In the genomic region with DNA sequence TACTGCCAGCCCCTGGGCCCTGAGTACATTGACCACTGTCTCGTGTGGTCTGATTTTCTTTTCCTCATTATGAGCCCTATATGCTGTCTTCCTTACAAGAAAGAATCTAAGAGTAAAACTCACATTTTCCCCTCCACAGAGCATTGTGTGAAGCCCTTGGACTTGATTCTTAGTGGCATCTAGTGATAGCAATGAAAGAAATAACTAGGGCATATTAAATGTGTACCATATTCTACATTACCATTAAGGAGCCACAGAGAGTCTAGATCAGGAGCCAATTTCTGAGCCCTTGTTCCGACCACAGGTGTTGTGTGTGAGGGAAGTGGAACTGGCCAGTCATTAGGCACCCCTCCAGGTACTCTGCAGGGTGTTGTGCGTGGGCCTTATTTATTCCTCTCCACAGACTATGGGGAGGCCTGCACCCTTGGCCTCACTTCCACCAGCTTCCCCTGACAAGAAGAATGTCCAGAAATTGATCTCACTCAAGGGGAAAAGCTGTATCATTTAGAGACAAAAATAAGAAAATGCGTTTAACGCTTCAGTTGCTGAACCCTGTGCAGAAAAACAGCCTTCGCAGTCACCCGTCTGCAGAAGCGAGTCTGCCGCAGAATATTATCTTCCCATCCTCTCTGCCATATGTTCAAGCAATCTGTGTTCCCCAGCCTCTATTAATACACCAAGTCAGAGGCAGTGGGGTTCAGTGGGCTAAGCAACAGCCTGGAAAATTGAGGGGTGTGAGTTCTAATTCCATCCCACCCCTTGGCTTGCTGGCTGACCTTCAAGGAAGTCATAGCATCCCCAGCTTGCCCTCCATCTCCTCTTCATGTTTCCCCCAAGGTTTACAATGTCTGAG, we compare ENCODE assay signal across 19 mouse cellular contexts.
DNase-seq lines count a peak whose midpoint lies in the region; ATAC-seq lines count a peak whose summit lies in the region.
"Had no signal": no experiment of that assay in that cellular context is flagged by ENCODE, and none has a peak within 500 bp of the region (broad histone marks: within the 10 kb centered on the region; RNA-seq: fewer than 3 reads in every experiment).

No protein-coding gene starts in this region.

- H3K27ac ChIP-seq in forebrain, embryonic 15.5 days (replicated peaks): peak overlapping the region; percentile 62; the same call in 1 of the 2 replicates
- no peak overlapping the region for H3K27ac ChIP-seq in forebrain, embryonic 10.5 days
- H3K27ac ChIP-seq: embryonic facial prominence, embryonic 12.5 days; heart, embryonic 13.5 days; hindbrain, embryonic 10.5 days; left cerebral cortex, adult 2 months; limb, embryonic 13.5 days; midbrain, embryonic 13.5 days; stomach, postnatal 0 days had no signal

- H3K9ac ChIP-seq in forebrain, embryonic 15.5 days (replicated peaks): no peak overlapping the region
- H3K9ac ChIP-seq: embryonic facial prominence, embryonic 12.5 days; heart, embryonic 13.5 days; limb, embryonic 13.5 days; midbrain, embryonic 13.5 days had no signal

- peak; percentile 72; the same call in 1 of the 2 replicates for ATAC-seq in forebrain, embryonic 15.5 days (replicated peaks)
- ATAC-seq: midbrain, embryonic 13.5 days had no signal

- H3K27me3 ChIP-seq in forebrain, embryonic 15.5 days: no peaks in the 10 kb centered on the region
- H3K27me3 ChIP-seq in forebrain, embryonic 10.5 days (ENCODE audit: poor library complexity, severe bottlenecking): no peaks in the 10 kb centered on the region
- H3K27me3 ChIP-seq: embryonic facial prominence, embryonic 12.5 days; heart, embryonic 13.5 days; limb, embryonic 13.5 days; midbrain, embryonic 13.5 days had no signal

- no peaks in the 10 kb centered on the region for H3K9me3 ChIP-seq in forebrain, embryonic 15.5 days
- no peaks in the 10 kb centered on the region for H3K9me3 ChIP-seq in forebrain, embryonic 10.5 days
- H3K9me3 ChIP-seq: embryonic facial prominence, embryonic 12.5 days; heart, embryonic 13.5 days; hindbrain, embryonic 10.5 days; limb, embryonic 13.5 days; midbrain, embryonic 13.5 days had no signal

- H3K4me2 ChIP-seq in forebrain, embryonic 15.5 days (replicated peaks): no peak overlapping the region
- H3K4me2 ChIP-seq: embryonic facial prominence, embryonic 12.5 days; heart, embryonic 13.5 days; limb, embryonic 13.5 days; midbrain, embryonic 13.5 days had no signal

- no peak for DNase-seq in forebrain, embryonic 10.5 days (ENCODE audit: extremely low spot score, low spot score)
- peak; percentile 14 for DNase-seq in right cerebral cortex, adult 18-20 months
- DNase-seq in right cerebral cortex, postnatal 25 days: no peak
- peak; percentile 97 for DNase-seq in cerebellum, postnatal 25 days
- DNase-seq in retina, embryonic 14.5 days (ENCODE audit: low spot score): peak; percentile 53
- no peak for DNase-seq in adrenal gland, postnatal 36 days
- DNase-seq in c-Kit-positive CD71-positive TER-119-positive erythroid progenitor cells, embryonic 14.5 days (ENCODE audit: low spot score): no peak
- DNase-seq: adrenal gland, postnatal 14 days; kidney, adult 8-10 months; lung, adult 18-20 months; lung, postnatal 4 days had no signal

- H3K36me3 ChIP-seq in forebrain, embryonic 15.5 days: no peaks in the 10 kb centered on the region
- H3K36me3 ChIP-seq in forebrain, embryonic 10.5 days (replicated peaks): no peaks in the 10 kb centered on the region
- H3K36me3 ChIP-seq: embryonic facial prominence, embryonic 12.5 days; heart, embryonic 13.5 days; hindbrain, embryonic 10.5 days; limb, embryonic 13.5 days; midbrain, embryonic 13.5 days had no signal

- 66% methylated on average over 9 of the region's 9 CpGs for WGBS in forebrain, embryonic 15.5 days
- 90% methylated on average over 9 of the region's 9 CpGs for WGBS in forebrain, embryonic 10.5 days

- no peak overlapping the region for H3K4me3 ChIP-seq in forebrain, embryonic 15.5 days
- H3K4me3 ChIP-seq in forebrain, embryonic 10.5 days: no peak overlapping the region
- H3K4me3 ChIP-seq: embryonic facial prominence, embryonic 12.5 days; heart, embryonic 13.5 days; hindbrain, embryonic 10.5 days; left cerebral cortex, adult 2 months; limb, embryonic 13.5 days; midbrain, embryonic 13.5 days had no signal

- peaks cover 10% of the 10 kb centered on the region for H3K4me1 ChIP-seq in forebrain, embryonic 15.5 days
- H3K4me1 ChIP-seq in forebrain, embryonic 10.5 days: peaks cover 16% of the 10 kb centered on the region
- H3K4me1 ChIP-seq: embryonic facial prominence, embryonic 12.5 days; heart, embryonic 13.5 days; limb, embryonic 13.5 days had no signal

Comparison
In these comparisons a context has a peak if more than half of its experiments do, and no peak if none do; other contexts are left out.
1. DNase-seq: peak in right cerebral cortex, adult 18-20 months (single experiment), cerebellum, postnatal 25 days (2 of 2) and retina, embryonic 14.5 days (single experiment); none in forebrain, embryonic 10.5 days (single experiment), right cerebral cortex, postnatal 25 days (single experiment), adrenal gland, postnatal 36 days (0 of 2) and c-Kit-positive CD71-positive TER-119-positive erythroid progenitor cells, embryonic 14.5 days (single experiment).